Mouse (Mus musculus) kidney, adult 2 months (tissue): ENCODE data around the gene Plcb3.

ENCODE experiments used
- CTCF ChIP-seq: fragments of 200-500 bp; conservative IDR thresholded peaks from 2 replicates; pipeline ENCODE4 v1.5.1; 2011; ENCODE audit warnings: low read depth, mild to moderate bottlenecking, control low read depth, low read length, moderate library complexity, mixed read lengths; ENCODE audit not compliant: insufficient read depth, insufficient read length
- POLR2A ChIP-seq: fragments of 200-500 bp; IDR thresholded peaks from one replicate; pipeline ENCODE4 v1.6.1; 2011; ENCODE audit warnings: low read depth, low read length, control low read depth

DNA sequence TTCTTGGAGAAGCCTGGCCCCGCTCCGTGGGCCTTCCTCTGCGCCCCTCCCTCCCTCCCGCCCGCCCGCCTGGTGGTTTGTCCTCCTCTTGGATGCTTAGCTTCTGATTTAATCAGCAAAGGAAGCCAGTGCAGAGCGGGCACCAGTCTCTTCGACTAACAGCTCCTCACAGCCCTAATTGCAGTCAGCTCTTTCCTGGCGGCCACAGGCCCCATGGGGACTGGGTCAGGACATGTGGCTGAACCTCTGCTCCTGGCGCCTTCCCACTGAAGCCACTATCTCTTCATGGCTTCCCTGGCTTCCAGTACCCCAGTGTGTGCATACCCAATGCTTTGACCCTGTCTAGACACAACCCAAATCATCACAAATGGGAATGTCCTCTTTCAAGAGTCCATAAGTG is 19.8 kb downstream of the Plcb3 start:
- TF ChIP-seq POLR2A (no peak), CTCF (no peak)
